Mouse (Mus musculus): ENCODE results near the gene Uvrag.

Uvrag gene

GRCm38 (mm10) chr7:99015419-99015818, 125.5 kb downstream of the Uvrag start:
- DNase-seq, result peak; percentile 44 to 54

- no peak for DNase-seq
These were observed 126.3 kb downstream of the Uvrag start for GRCm38 (mm10) chr7:99014620-99015019.

- DNase-seq, result no peak
These were observed 133.2 kb downstream of the Uvrag start for GRCm38 (mm10) chr7:99007506-99008354.

GRCm38 (mm10) chr7:99003231-99003630, 137.7 kb downstream of the Uvrag start:
- DNase-seq, result no peak

GRCm38 (mm10) chr7:98998722-98999121, 142.2 kb downstream of the Uvrag start:
- no peak for DNase-seq

GRCm38 (mm10) chr7:98997760-98998159, 143.2 kb downstream of the Uvrag start:
- DNase-seq, result no peak

GRCm38 (mm10) chr7:98996791-98997190, 144.2 kb downstream of the Uvrag start:
- DNase-seq, result no peak

- no peak for DNase-seq
These were observed 145.7 kb downstream of the Uvrag start for GRCm38 (mm10) chr7:98995126-98995727.

GRCm38 (mm10) chr7:98994137-98994536, 146.8 kb downstream of the Uvrag start:
- no peak for DNase-seq

GRCm38 (mm10) chr7:98993395-98993794, 147.5 kb downstream of the Uvrag start:
- DNase-seq, result no peak

- no peak for DNase-seq
These were observed 149.7 kb downstream of the Uvrag start for GRCm38 (mm10) chr7:98991204-98991761.

GRCm38 (mm10) chr7:98990510-98990909, 150.4 kb downstream of the Uvrag start:
- no peak for DNase-seq

- no peak for DNase-seq
These were observed 153.9 kb downstream of the Uvrag start for GRCm38 (mm10) chr7:98986962-98987441.

GRCm38 (mm10) chr7:98985935-98986334, 155.0 kb downstream of the Uvrag start:
- DNase-seq, result no peak

GRCm38 (mm10) chr7:98985489-98985888, 155.5 kb downstream of the Uvrag start:
- DNase-seq, result no peak

- no peak for DNase-seq
These were observed 156.6 kb downstream of the Uvrag start for GRCm38 (mm10) chr7:98984319-98984718.

GRCm38 (mm10) chr7:98983058-98983457, 157.9 kb downstream of the Uvrag start:
- no peak for DNase-seq

GRCm38 (mm10) chr7:98981423-98981822, 159.5 kb downstream of the Uvrag start:
- no peak for DNase-seq

- DNase-seq, result no peak
These were observed 164.0 kb downstream of the Uvrag start for GRCm38 (mm10) chr7:98976839-98977457.

- no peak for DNase-seq
These were observed 166.4 kb downstream of the Uvrag start for GRCm38 (mm10) chr7:98974590-98974989.

GRCm38 (mm10) chr7:98970721-98971120, 170.2 kb downstream of the Uvrag start:
- DNase-seq, result peak; percentile 41 to 53

GRCm38 (mm10) chr7:98968741-98969395, 172.1 kb downstream of the Uvrag start:
- peak; percentile 58 to 60 for DNase-seq

Measured in cerebellum, postnatal 36 days (tissue).